Mouse (Mus musculus): ENCODE data around the gene Fntb.

- TF ChIP-seq CTCF (IDR thresholded peaks at IDR 0.05; ENCODE audit: insufficient read depth, low read length) = no peak
- no peak for TF ChIP-seq POLR2A (IDR thresholded peaks at IDR 0.05; ENCODE audit: borderline replicate concordance, extremely low read depth, low read depth, low read length)
These were observed 136.3 kb downstream of the Fntb start for GRCm38 (mm10) chr12:76901508-76902294.
